Mouse (Mus musculus) gastrocnemius, adult 2 months (tissue): ENCODE results near the gene Klhl33. TPM values are rescaled to one million over a fixed set of nuclear protein-coding genes. Genes with fewer than 3 reads are reported as not detected.
"Not testable (repeated sequence)": the region's sequence is repeated elsewhere in the genome, so short reads cannot be mapped to it uniquely, and the experiment has no call there.

Experiments
- DNase-seq: peaks from one replicate; pipeline ENCODE4 v3.0.0; 2022
- H3K27ac ChIP-seq: fragments of 200-600 bp; 2 replicates; pipeline ENCODE4 v1.8.1; 2022; ENCODE audit warnings: mild to moderate bottlenecking
- H3K4me3 ChIP-seq: fragments of 200-600 bp; 2 replicates; pipeline ENCODE4 v1.8.1; 2022; ENCODE audit warnings: mild to moderate bottlenecking, moderate library complexity
- CTCF ChIP-seq: fragments of 200-600 bp; IDR thresholded peaks from 2 replicates; pipeline ENCODE4 v1.8.1; 2022; ENCODE audit warnings: antibody characterized with exemption, mild to moderate bottlenecking, moderate library complexity
- intact Hi-C: fragments of 180-260 bp; cut with DNase I; formaldehyde crosslinking; loops from one replicate; pipeline ENCODE4 v1.15.1; 2025
- total RNA-seq, 2 experiments: library from RNA; stranded (reverse); gene quantifications; 2 replicates each; pipeline ENCODE4 v1.2.3; 2021

Klhl33 gene
- total RNA-seq, 2 experiments from 2014 or later, result 68.8 to 76.8 TPM

DNA sequence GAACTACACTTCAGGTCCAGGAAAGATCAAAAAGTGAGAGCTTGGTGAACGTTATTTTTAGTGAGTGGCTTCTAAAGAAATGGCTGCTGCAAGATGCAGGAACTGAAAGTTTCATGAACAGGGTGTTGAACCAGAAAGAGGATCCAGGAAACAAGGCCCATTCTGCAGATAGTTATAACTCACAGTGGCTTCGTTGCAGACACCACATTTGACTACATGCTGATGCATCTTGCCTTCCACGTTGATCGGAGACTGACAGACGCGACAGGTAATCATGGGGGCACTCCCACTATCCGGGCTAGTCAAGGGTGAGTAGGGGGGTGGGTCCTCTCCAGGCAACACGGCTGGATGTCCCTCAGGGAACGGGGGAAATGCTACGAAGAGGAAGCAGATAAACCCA is 32.6 kb upstream of the Klhl33 start:
- intact Hi-C loops, result loop anchor here (5.0 kb wide), 1 partner anchor 123 kb away; the partner anchor contains the start of genes Ccnb1ip1 and Parp2
- Histone ChIP-seq H3K4me3 (peak overlapping the region; percentile 76), H3K27ac (peak overlapping the region; percentile 98)
- no peak for DNase-seq
- TF ChIP-seq CTCF, result no peak

DNA sequence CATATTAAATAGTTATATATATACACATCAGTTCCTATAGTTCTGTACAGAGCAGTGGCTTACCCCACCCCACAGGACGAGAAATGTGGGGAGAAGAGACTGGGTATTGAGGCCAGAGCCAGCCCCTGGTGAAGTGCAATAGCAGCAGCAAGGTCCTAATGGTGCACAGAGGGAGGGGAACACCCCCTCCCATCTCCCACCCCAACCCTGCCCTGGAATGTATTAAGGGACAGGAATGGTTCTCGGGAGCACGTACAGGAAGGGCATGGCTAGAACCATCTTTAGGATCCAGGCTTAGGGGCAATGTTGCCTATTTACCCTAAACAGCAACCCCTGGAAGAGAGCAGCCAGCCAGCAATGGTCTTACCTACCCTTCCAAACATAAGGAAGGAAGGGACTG is 30.1 kb upstream of the Klhl33 start:
- H3K4me3 ChIP-seq, result no peak overlapping the region
- H3K27ac ChIP-seq, result no peak overlapping the region; the same call in 1 of the 2 replicates
- TF ChIP-seq CTCF, result no peak
- no peak for DNase-seq
- intact Hi-C loops, result no loop called here

DNA sequence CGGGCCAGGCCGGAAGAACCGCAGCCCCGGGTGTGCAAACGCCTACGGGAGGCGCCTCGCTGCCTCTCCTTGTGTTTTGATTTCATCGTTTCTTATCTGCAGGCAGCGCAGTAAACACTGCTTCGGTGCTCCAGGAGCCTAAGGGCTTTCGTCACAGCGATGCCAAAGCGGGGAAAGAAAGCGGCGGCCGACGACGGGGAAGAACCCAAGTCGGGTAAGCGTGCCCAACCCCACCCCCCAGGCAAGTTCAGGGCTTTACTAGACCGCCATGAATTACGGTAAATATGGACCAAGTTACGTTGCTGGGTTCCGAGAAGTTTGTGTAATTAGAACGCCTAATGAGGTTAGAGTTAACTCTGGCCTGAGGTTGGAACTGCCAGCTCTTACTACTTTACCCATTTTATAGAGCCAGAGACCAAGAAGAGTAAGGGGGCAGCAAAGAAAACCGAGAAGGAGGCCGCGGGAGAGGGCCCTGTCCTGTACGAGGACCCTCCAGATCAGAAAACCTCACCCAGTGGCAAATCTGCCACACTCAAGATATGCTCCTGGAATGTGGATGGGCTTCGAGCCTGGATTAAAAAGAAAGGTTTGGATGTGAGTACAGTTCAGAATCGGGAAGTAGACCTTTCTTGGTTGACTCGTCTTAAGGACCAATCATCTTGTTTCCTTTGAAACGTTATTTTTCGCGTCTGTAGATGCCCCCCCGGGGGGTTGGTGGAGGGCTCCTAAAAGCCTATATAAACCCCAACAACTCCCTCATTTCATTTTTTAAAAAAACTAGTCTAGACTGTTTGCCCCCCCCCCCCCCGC is 28.0 kb upstream of the Klhl33 start:
- H3K4me3 ChIP-seq, result peak overlapping the region; percentile 84
- no peak for DNase-seq
- TF ChIP-seq CTCF, result no peak
- peak overlapping the region; percentile 94 for H3K27ac ChIP-seq
- intact Hi-C loops, result loop anchor here (2.0 kb wide), 1 partner anchor 29 kb away; the partner anchor contains the start of gene Klhl33

DNA sequence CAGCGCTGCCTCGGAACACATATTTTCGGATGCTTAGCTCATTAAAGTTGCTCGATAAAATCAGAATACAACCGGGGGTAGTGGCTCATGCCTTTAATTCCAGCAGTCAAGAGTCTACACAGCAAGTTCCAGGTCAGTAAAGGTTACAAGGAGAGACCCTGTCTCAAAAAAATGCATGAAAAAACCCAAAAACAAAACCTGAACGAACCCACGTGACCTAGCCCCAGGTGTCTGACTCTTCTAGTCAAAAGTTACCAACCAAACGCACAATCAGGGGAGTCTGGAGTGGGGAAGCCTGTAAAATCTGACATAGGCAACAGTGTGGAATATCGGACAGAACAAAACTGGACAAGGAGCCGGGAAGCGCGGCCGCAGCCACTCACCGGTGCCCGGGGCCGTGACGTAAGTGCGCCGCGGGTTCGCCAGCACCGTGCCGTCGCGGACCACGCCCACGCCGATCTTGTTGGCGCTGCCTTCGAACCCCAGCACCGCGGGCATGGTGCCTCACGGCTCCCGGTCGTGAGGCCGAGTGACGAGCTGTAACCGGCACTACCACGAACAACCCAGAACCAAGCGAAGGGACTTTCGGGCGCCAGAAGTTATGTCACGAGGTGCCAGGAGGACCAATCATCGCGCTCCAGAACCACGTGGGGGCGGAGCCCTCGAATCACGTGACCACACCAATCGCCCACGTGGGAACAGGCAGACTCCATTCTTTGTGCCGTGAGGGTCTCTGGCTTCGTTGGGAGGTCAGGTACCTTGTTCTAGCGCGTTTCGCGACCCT is 27.2 kb upstream of the Klhl33 start, which contains the start of the genes Osgep and Apex1:
TSS of gene Osgep (minus strand) at position 613 of the 784 bp plus-strand sequence.
TSS of gene Apex1 (plus strand) at position 688 of the 784 bp plus-strand sequence.
- TF ChIP-seq CTCF, result no peak
- peak; percentile 96 for DNase-seq
- Histone ChIP-seq H3K27ac (peak within 1 kb of the TSS; percentile 94), H3K4me3 (peak within 1 kb of the TSS; percentile 84)
- intact Hi-C loops, result loop anchor here (2.0 kb wide), 1 partner anchor 28 kb away; the partner anchor contains the start of gene Klhl33

DNA sequence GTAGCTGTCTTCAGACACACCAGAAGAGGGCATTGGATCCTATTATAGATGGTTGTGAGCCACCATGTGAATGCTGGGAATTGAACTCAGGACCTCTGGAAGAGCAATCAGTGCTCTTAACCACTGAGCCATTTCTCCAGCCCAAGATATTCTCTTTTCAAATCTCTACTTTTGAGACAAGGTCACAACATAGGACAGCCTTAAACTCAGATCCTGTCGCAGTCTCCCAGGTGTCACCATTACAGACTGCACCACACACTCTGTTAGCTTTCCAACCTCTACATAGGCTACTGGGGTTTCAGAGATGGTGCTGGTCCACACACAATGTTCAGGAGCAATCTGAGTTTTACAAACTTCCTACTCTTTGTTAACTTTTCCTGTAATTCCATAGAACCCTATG is 26.1 kb upstream of the Klhl33 start:
- DNase-seq, intact Hi-C loops: not testable (repeated sequence)
- Histone ChIP-seq H3K27ac (peak overlapping the region; percentile 94), H3K4me3 (peak overlapping the region; percentile 84)

DNA sequence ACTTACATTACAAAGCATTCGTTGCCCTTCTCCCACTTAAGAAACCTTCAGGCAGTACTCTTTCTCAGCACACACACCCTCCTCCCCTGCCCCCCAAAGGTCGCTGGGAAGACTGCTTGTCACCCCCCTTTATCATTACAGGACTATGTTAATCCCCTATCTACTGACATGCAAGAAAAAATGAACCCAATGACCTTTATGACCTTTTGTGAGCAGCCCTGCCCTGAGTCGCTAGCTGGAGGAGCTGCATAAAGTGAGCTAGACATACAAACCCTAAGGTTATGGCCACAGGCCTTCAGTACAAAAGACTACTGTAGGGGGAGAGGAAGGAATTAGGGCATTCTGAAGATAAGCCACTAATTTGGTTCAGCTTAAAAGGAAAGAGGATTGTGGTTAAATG is 14.0 kb upstream of the Klhl33 start:
- intact Hi-C loops, result no loop called here

DNA sequence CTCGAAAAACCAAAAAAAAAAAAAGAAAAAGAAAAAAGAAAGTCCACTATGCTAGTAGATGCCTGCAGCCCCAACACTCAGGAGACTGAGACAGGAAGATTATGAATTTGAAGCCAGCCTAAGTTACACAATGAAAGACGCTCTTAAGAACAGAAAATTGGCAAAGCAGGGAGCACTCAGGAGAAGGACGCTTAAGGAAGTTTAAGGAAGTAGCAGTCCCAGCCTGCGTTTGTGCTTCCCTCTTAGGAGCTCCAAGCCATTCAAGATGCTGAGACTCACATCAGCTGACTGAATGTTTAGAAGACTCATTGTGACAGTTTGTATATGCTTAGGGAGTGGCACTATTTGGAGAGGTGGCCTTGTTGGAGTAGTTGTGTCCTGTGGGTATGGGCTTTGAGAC is 10.8 kb upstream of the Klhl33 start:
- intact Hi-C loops, result no loop called here
- no peak overlapping the region for H3K4me3 ChIP-seq
- no peak for TF ChIP-seq CTCF
- no peak overlapping the region for H3K27ac ChIP-seq
- DNase-seq, result no peak

More for the DNA sequence above, 14.0 kb upstream of the Klhl33 start:
- no peak for TF ChIP-seq CTCF
- Histone ChIP-seq H3K27ac (no peak overlapping the region), H3K4me3 (no peak overlapping the region)
- DNase-seq, result no peak

DNA sequence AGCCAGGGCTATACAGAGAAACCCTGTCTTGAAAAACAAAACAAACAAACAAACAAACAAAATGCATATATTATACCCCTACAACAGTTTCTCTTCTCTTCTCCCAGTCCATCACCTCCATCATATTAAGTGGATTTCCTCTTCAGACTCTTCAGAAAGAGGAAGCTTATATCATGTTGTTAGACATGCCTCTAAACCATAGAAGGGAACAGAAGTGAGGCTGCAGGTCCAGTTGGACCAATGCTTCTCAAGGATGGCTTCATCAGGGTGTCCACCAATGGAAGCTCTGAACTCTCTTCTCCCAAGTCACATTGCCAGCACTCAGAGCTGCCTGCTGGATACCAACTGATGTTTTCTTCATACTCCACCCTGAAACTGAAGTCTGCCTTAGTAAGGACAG is 8.0 kb upstream of the Klhl33 start:
- DNase-seq, intact Hi-C loops, H3K4me3 ChIP-seq, H3K27ac ChIP-seq: not testable (repeated sequence)

DNA sequence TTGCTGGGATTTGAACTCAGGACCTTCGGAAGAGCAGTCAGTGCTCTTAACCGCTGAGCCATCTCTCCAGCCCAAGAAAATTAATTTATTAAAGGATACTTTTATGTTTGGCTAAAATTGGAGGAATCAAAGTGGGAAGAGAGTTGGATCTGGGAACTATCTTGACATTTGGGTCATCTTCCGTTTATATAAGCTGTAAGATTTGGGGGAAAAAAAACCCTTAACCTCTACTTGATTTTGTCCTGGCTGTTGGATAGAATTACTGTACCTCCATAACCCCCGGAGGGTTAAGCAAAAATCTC is 7.5 kb upstream of the Klhl33 start:
- no peak overlapping the region for H3K4me3 ChIP-seq
- intact Hi-C loops, result no loop called here
- no peak overlapping the region for H3K27ac ChIP-seq
- DNase-seq, result no peak
- no peak; the same call in 1 of the 2 replicates for TF ChIP-seq CTCF

DNA sequence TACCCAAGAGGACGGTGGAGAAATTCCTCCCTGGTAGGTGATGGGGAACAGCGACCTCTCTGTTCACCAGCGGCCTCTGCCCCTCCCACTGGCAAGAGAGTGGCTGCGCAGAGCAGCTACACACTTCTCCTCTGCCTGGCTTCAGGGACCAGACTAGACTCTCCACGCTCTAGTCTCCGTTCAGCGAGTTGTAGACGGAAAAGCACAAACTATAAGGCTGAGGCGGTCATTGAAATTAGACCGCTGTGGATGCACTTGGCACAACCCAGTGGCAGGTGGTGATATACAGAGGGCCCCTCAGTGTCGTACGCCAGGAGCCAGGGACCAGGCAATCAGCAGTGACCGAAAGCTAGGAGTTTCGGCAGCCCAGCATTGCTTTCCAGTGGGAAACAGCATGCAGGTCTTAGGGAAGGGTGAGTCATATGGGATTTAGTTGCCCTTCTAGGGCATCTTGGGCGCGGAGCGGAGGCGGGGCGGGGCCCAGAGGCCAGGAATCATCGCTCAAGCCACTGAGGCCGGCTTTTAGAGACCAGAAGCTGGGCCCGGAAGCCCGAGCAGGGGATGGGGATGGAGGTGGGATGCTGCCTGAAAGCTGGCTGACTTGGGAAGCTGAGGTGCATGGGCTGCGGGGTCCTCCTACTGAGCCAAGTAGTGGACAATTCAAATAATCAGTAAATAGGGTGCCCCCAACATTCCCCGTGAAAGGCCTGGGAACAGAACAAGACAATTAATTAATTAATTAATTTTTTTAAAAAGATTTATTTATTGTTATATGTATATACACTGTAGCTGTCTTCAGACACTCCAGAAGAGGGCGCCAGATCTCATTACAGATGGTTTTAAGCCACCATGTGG is 6.9 kb upstream of the Klhl33 start:
- H3K27ac ChIP-seq, result peak overlapping the region; percentile 71
- peak; percentile 46 for TF ChIP-seq CTCF
- peak; percentile 63 for DNase-seq
- H3K4me3 ChIP-seq, result peak overlapping the region; percentile 63
- intact Hi-C loops, result no loop called here

DNA sequence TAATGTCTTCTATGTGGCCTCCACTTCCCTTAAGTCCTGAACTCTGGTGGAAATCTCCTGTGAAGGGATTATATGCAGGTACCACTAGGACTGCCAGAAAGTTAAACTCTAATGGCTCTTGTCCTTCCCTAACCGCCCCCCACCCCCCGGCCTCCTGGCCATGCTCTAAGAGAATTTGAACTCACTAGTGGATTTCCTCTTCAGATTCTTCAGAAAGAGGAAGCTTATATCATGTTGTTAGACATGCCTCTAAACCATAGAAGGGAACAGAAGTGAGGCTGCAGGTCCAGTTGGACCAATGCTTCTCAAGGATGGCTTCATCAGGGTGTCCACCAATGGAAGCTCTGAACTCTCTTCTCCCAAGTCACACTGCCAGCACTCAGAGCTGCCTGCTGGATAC is 685 bp upstream of the Klhl33 start:
- peak overlapping the region; percentile 98 for H3K27ac ChIP-seq
- H3K4me3 ChIP-seq, result not testable (repeated sequence)
- intact Hi-C loops, result loop anchor here (2.0 to 10.0 kb wide), 2 partner anchors 27 to 167 kb away; partner anchors contain the start of genes Apex1 and Osgep

DNA sequence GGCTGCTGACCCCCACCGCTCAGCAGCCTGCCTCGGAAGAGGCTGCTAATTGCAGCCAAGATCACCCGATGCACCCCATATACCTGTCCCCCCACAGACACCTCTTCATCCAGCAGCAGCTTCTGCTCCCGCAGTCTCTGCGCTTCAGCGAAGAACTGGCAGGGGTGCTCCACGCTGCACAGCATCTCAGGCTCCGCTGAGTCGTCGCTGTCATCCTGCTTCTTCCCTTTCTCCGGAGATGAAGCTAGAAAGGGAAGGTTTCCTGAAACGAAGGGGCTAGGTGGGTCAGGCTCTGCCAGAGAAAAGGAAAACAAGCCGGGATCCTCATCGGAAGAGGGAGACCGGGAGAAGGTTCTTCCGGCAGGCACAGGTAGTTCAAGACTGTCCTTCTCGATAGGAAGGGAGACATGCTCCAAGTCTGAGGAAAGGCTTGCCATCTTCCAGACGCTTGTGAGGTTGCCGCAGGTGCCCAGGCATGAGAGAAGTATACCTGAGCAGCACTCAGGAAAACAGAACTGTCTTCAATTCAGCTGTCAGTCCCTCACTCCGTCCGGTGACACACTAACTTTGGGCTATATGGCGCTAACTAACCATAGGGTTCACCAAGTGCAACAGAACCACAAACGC is 447 bp downstream of the Klhl33 start:
- intact Hi-C loops, result loop anchor here (2.0 to 10.0 kb wide), 2 partner anchors 28 to 168 kb away; partner anchors contain the start of genes Apex1 and Osgep
- TF ChIP-seq CTCF, result no peak
- peak; percentile 26 for DNase-seq
- peak overlapping the region; percentile 98 for H3K27ac ChIP-seq
- peak overlapping the region; percentile 85 for H3K4me3 ChIP-seq

More for the DNA sequence above, 685 bp upstream of the Klhl33 start:
- not testable (repeated sequence) for DNase-seq
